Mouse (Mus musculus) brain, embryonic 14.5 days (tissue): Measurements from ENCODE around the gene Tmem266.

Experiments
- CTCF ChIP-seq: fragments of 200-500 bp; IDR thresholded peaks from 2 replicates; pipeline ENCODE4 v1.5.1; 2012; ENCODE audit warnings: inconsistent platforms, mild to moderate bottlenecking, moderate library complexity, borderline replicate concordance; ENCODE audit not compliant: insufficient read depth, insufficient read length; ENCODE audit errors: extremely low read depth
- POLR2A ChIP-seq: fragments of 200-500 bp; IDR thresholded peaks from 2 replicates; pipeline ENCODE4 v1.6.1; 2012; ENCODE audit warnings: mild to moderate bottlenecking, inconsistent platforms, borderline replicate concordance; ENCODE audit not compliant: poor library complexity, insufficient read depth, insufficient read length, severe bottlenecking; ENCODE audit errors: extremely low read depth

DNA sequence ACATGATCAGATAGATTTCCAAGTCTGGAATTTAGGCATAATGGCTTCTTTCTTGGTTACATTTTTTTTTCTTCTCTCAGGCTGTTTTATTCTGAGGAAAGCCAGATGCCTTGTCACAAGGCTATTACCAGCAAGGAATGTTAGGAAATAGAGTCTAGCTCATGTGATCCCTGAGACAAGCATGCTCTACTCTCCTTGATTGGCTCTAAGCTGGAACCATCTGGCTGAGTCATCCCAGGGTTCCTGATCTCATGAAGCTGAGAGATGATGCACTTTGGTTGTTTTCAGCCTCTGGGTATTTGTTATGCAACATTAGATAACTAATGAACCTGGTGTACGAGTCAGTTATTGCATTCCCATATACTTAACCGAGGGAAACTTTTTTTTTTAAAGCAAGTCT, 30.5 kb upstream of the Tmem266 start:
- TF ChIP-seq POLR2A (no peak), CTCF (no peak)
